19 mouse cellular contexts compared by ENCODE assay signal in genomic region chr10:19557696-19558095, GRCm38 (mm10).
"Had no signal": no experiment of that assay in that cellular context is flagged by ENCODE, and none has a peak within 500 bp of the region (broad histone marks: within the 10 kb centered on the region; RNA-seq: fewer than 3 reads in every experiment).

No protein-coding gene starts in this region.

- H3K9ac ChIP-seq: liver, embryonic 13.5 days; midbrain, embryonic 12.5 days; midbrain, embryonic 15.5 days; neural tube, embryonic 12.5 days; neural tube, embryonic 15.5 days had no signal

- DNase-seq: kidney, postnatal 25 days; layer of hippocampus, postnatal 36 days; liver, embryonic 13.5 days; lung, adult 2 months; lung, postnatal 14 days; right cerebral cortex, adult 18-20 months; right cerebral cortex, postnatal 14 days; right cerebral cortex, postnatal 4 days; spleen, adult 18-20 months; thymus, adult 18-20 months; thymus, postnatal 36 days had no signal

- H3K4me1 ChIP-seq: liver, embryonic 13.5 days; midbrain, embryonic 12.5 days; midbrain, embryonic 15.5 days; neural tube, embryonic 12.5 days; neural tube, embryonic 15.5 days had no signal

- H3K36me3 ChIP-seq: liver, embryonic 13.5 days; midbrain, embryonic 12.5 days; midbrain, embryonic 15.5 days; neural tube, embryonic 12.5 days; neural tube, embryonic 15.5 days had no signal

- H3K4me3 ChIP-seq: layer of hippocampus, adult 2 months; left cerebral cortex, adult 2 months; liver, embryonic 13.5 days; midbrain, embryonic 12.5 days; midbrain, embryonic 15.5 days; neural tube, embryonic 12.5 days; neural tube, embryonic 15.5 days had no signal

- H3K27ac ChIP-seq: kidney, postnatal 0 days; layer of hippocampus, adult 2 months; left cerebral cortex, adult 2 months; liver, embryonic 13.5 days; macrophage; midbrain, embryonic 12.5 days; midbrain, embryonic 15.5 days; neural tube, embryonic 12.5 days; neural tube, embryonic 15.5 days had no signal

- ATAC-seq: midbrain, embryonic 15.5 days had no signal

- H3K4me2 ChIP-seq: liver, embryonic 13.5 days; midbrain, embryonic 12.5 days; midbrain, embryonic 15.5 days; neural tube, embryonic 12.5 days; neural tube, embryonic 15.5 days had no signal

- H3K9me3 ChIP-seq: liver, embryonic 13.5 days; midbrain, embryonic 12.5 days; midbrain, embryonic 15.5 days; neural tube, embryonic 12.5 days; neural tube, embryonic 15.5 days had no signal

- H3K27me3 ChIP-seq: liver, embryonic 13.5 days; midbrain, embryonic 12.5 days; midbrain, embryonic 15.5 days; neural tube, embryonic 12.5 days; neural tube, embryonic 15.5 days had no signal
